Mouse (Mus musculus): ENCODE data around the gene Hs2st1. TPM values are rescaled to one million over a fixed set of nuclear protein-coding genes. Genes with fewer than 3 reads are reported as not detected.

The Hs2st1 gene
- total and polyA plus RNA-seq, 3 experiments, result 17.6 to 36.4 (median 29.7) TPM

DNA sequence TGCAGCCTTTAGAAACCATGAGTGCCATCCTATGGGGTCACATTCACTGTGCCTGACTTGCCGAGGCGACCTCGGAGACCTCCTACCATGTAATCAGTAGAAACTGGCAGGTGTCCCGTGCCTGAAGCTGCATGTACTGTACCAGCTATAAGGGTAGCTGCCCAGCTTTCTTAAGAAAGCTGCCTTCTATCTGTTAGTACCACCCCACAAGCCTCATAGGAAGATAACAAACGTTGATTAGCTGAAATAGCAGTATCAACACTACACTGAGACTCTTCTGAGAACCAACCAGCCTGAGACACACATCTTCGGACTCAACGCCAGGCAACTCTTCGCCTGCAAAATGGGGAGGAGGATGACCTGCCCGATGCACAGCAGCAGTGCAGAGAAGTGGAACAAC, 122.1 kb downstream of the Hs2st1 start:
- TF ChIP-seq USF1 (IDR thresholded peaks at IDR 0.05; ENCODE audit: low read depth, low read length) (no peak), POLR2AphosphoS2 (IDR thresholded peaks at IDR 0.05; ENCODE audit: low read depth, low read length) (no peak), SMC3 (IDR thresholded peaks at IDR 0.05; ENCODE audit: low read depth, low read length) (no peak), PAX5 (IDR thresholded peaks at IDR 0.05; ENCODE audit: low read length) (no peak), SIN3A (IDR thresholded peaks at IDR 0.05; ENCODE audit: low read length) (no peak), ETS1 (conservative IDR thresholded peaks at IDR 0.05; ENCODE audit: low read depth, low read length) (no peak), POLR2A (IDR thresholded peaks at IDR 0.05; ENCODE audit: low read depth, low read length) (no peak), BHLHE40 (IDR thresholded peaks at IDR 0.05; ENCODE audit: low read depth, low read length) (no peak), ELF1 (IDR thresholded peaks at IDR 0.05; ENCODE audit: low read depth, low read length) (no peak), CTCF (conservative IDR thresholded peaks at IDR 0.05 in 1 of 2, IDR thresholded peaks at IDR 0.05 in 1 of 2; ENCODE audit: low read depth in 2 of 2, low read length in 2 of 2) (no peak), CHD2 (IDR thresholded peaks at IDR 0.05; ENCODE audit: low read length) (no peak), EP300 (IDR thresholded peaks at IDR 0.05; ENCODE audit: low read length) (no peak), JUND (conservative IDR thresholded peaks at IDR 0.05; ENCODE audit: low read depth, low read length) (no peak), JUN (IDR thresholded peaks at IDR 0.05; ENCODE audit: insufficient read depth, low read depth, low read length) (no peak), MAX (IDR thresholded peaks at IDR 0.05; ENCODE audit: low read length) (no peak), CHD1 (IDR thresholded peaks at IDR 0.05; ENCODE audit: low read depth, low read length) (no peak), MEF2A (IDR thresholded peaks at IDR 0.05; ENCODE audit: borderline replicate concordance, low read depth, low read length) (no peak), MAFK (IDR thresholded peaks at IDR 0.05; ENCODE audit: insufficient replicate concordance, low read length) (no peak), UBTF (IDR thresholded peaks at IDR 0.05; ENCODE audit: low read depth, low read length) (no peak), E2F4 (IDR thresholded peaks at IDR 0.05; ENCODE audit: insufficient replicate concordance, low read depth, low read length) (no peak)
- Histone ChIP-seq H3K36me3 (replicated peaks in 1 of 2; ENCODE audit: control insufficient read depth in 1 of 2, insufficient read depth in 1 of 2, low read length in 1 of 2) (peaks cover 11 to 84% of the 10 kb centered on the region in 2 experiments), H3K9ac (ENCODE audit: insufficient read depth, low read depth) (no peak overlapping the region), H3K27ac (ENCODE audit: insufficient read depth, low read depth) (no peak overlapping the region), H3K79me2 (replicated peaks; ENCODE audit: control insufficient read depth, extremely low read depth, insufficient read depth, poor library complexity, severe bottlenecking) (no peaks in the 10 kb centered on the region), H3K9me3 (replicated peaks; ENCODE audit: low read length) (no peaks in the 10 kb centered on the region), H3K4me2 (ENCODE audit: insufficient read depth, low read depth, poor library complexity, severe bottlenecking) (no peak overlapping the region), H3K4me3 (replicated peaks in 1 of 3; ENCODE audit: low read depth in 2 of 3, low read length in 2 of 3, poor library complexity in 1 of 3) (no peak overlapping the region), H3K27me3 (replicated peaks) (no peaks in the 10 kb centered on the region), H3K4me1 (ENCODE audit: control insufficient read depth in 1 of 2, insufficient read depth in 2 of 2) (no peaks in the 10 kb centered on the region; a peak in 1 of 4 replicates)
- in situ Hi-C loops (cut with MboI; ENCODE audit: low pct_ligation_motif_present, low pct_unique_long_range_greater_than_20kb, low sequenced_read_pairs) (no loop called here), dilution Hi-C loops (cut with MboI; ENCODE audit: extremely low pct_ligation_motif_present, extremely low pct_unique_long_range_greater_than_20kb, low sequenced_read_pairs) (no loop called here)
- no peak for DNase-seq (ENCODE audit: extremely low read depth)

DNA sequence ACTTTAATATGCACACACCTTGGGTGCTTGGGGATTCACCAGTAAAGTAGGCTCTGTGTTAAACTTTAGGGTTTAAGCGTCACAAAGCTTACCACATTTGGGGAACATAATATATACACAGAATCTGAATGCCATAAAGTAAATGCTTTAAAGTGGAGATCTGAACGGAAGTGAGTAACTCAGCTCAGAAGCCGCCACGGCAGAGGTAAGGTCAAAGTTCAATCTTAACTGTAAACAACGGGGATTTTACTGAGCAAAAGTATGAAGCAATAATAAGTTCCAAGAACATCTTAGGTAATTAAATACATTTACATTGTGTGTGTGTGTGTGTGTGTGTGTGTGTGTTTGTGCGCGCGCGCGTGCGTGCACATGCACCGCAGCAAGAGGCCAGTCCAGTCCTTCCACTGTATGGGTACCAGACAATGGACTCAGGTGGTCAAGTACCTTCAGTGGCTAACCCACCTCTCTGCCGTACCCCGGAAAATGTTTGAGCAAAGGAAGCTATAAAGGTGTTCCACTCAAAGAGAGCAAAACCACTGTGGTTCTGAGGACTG, 123.8 kb downstream of the Hs2st1 start:
- Histone ChIP-seq H3K9me3 (replicated peaks; ENCODE audit: low read length) (no peaks in the 10 kb centered on the region), H3K9ac (ENCODE audit: insufficient read depth, low read depth) (no peak overlapping the region), H3K36me3 (replicated peaks in 1 of 2; ENCODE audit: control insufficient read depth in 1 of 2, insufficient read depth in 1 of 2, low read length in 1 of 2) (peaks cover 11 to 81% of the 10 kb centered on the region in 2 experiments), H3K27ac (ENCODE audit: insufficient read depth, low read depth) (no peak overlapping the region), H3K4me3 (replicated peaks in 1 of 3; ENCODE audit: low read depth in 2 of 3, low read length in 2 of 3, poor library complexity in 1 of 3) (no peak overlapping the region), H3K27me3 (replicated peaks) (no peaks in the 10 kb centered on the region), H3K79me2 (replicated peaks; ENCODE audit: control insufficient read depth, extremely low read depth, insufficient read depth, poor library complexity, severe bottlenecking) (no peaks in the 10 kb centered on the region), H3K4me1 (ENCODE audit: control insufficient read depth in 1 of 2, insufficient read depth in 2 of 2) (no peaks in the 10 kb centered on the region; a peak in 1 of 4 replicates), H3K4me2 (ENCODE audit: insufficient read depth, low read depth, poor library complexity, severe bottlenecking) (no peak overlapping the region)
- TF ChIP-seq CHD2 (IDR thresholded peaks at IDR 0.05; ENCODE audit: low read length), result no peak
- TF ChIP-seq JUND (conservative IDR thresholded peaks at IDR 0.05; ENCODE audit: low read depth, low read length), result no peak
- TF ChIP-seq ZKSCAN1 (IDR thresholded peaks at IDR 0.05; ENCODE audit: borderline replicate concordance, low read depth, low read length), result no peak
- TF ChIP-seq NELFE (IDR thresholded peaks at IDR 0.05; ENCODE audit: low read depth, low read length), result no peak
- TF ChIP-seq ZMIZ1 (IDR thresholded peaks at IDR 0.05; ENCODE audit: low read depth, low read length), result no peak
- TF ChIP-seq NRF1 (IDR thresholded peaks at IDR 0.05; ENCODE audit: low read depth, low read length), result no peak
- no peak for TF ChIP-seq POLR2A (IDR thresholded peaks at IDR 0.05; ENCODE audit: low read depth, low read length)
- TF ChIP-seq UBTF (IDR thresholded peaks at IDR 0.05; ENCODE audit: low read depth, low read length), result no peak
- no peak for TF ChIP-seq CHD1 (IDR thresholded peaks at IDR 0.05; ENCODE audit: low read depth, low read length)
- no peak for TF ChIP-seq SMC3 (IDR thresholded peaks at IDR 0.05; ENCODE audit: low read depth, low read length)
- TF ChIP-seq SIN3A (IDR thresholded peaks at IDR 0.05; ENCODE audit: low read length), result no peak
- no peak for TF ChIP-seq MAFK (IDR thresholded peaks at IDR 0.05; ENCODE audit: insufficient replicate concordance, low read length)
- no peak for TF ChIP-seq MEF2A (IDR thresholded peaks at IDR 0.05; ENCODE audit: borderline replicate concordance, low read depth, low read length)
- no peak for TF ChIP-seq MAX (IDR thresholded peaks at IDR 0.05; ENCODE audit: low read length)
- no peak for TF ChIP-seq KAT2A (IDR thresholded peaks at IDR 0.05; ENCODE audit: insufficient replicate concordance, low read length)
- no peak for TF ChIP-seq MYC (IDR thresholded peaks at IDR 0.05; ENCODE audit: low read depth, low read length)
- no peak for TF ChIP-seq ZC3H11A (IDR thresholded peaks at IDR 0.05; ENCODE audit: low read depth, low read length)
- no peak for TF ChIP-seq RCOR1 (conservative IDR thresholded peaks at IDR 0.05; ENCODE audit: low read depth, low read length)
- no peak for DNase-seq (ENCODE audit: extremely low read depth)
- in situ Hi-C loops (cut with MboI; ENCODE audit: low pct_ligation_motif_present, low pct_unique_long_range_greater_than_20kb, low sequenced_read_pairs), result no loop called here
- dilution Hi-C loops (cut with MboI; ENCODE audit: extremely low pct_ligation_motif_present, extremely low pct_unique_long_range_greater_than_20kb, low sequenced_read_pairs), result no loop called here

Data from CH12.LX (cell line).